8 mouse cellular contexts compared by ENCODE assay signal in the genomic region with DNA sequence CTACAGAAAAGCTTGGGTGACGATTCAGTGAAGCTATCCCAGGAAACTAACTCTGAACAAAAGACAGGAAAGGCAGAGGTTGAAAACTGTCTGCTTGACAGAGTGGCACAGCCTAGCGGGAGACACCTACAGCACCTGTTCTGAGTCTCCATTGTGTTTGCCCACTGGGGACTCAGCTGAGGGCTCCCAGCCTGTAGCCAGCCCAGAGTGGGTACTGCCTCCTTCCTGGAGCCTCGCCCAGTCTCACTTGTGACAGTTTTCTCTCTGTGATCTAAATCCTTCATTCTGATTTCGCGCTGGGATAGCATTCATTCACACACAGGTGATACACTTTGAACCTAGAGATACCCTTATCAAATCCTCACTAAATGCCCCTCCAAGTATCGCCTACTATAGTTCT. TPM values are rescaled to one million over a fixed set of nuclear protein-coding genes. Genes with fewer than 3 reads are reported as not detected.
DNase-seq lines count a peak whose midpoint lies in the region; ATAC-seq lines count a peak whose summit lies in the region.

No protein-coding gene starts in this region.

- no peak for ATAC-seq in hindbrain, embryonic 13.5 days (ENCODE audit: low FRiP score)
- no peak for ATAC-seq in liver, embryonic 13.5 days (ENCODE audit: low read depth)

- H3K4me2 ChIP-seq in hindbrain, embryonic 13.5 days, result peak overlapping the region; percentile 91
- H3K4me2 ChIP-seq in liver, embryonic 13.5 days, result 0 out of 2 replicates have a peak overlapping the region, but pooled peaks have one; percentile 12

- H3K27ac ChIP-seq in hindbrain, embryonic 13.5 days, result peak overlapping the region; percentile 94
- H3K27ac ChIP-seq in liver, embryonic 13.5 days, result no peak overlapping the region

- peaks cover 7% of the 10 kb centered on the region; the same call in 1 of the 2 replicates for H3K4me1 ChIP-seq in hindbrain, embryonic 13.5 days (replicated peaks)
- no peaks in the 10 kb centered on the region for H3K4me1 ChIP-seq in liver, embryonic 13.5 days (replicated peaks)

- H3K9me3 ChIP-seq in hindbrain, embryonic 13.5 days, result no peaks in the 10 kb centered on the region
- H3K9me3 ChIP-seq in liver, embryonic 13.5 days (replicated peaks), result no peaks in the 10 kb centered on the region

- H3K9ac ChIP-seq in hindbrain, embryonic 13.5 days, result peak overlapping the region; percentile 86
- no peak overlapping the region for H3K9ac ChIP-seq in liver, embryonic 13.5 days

- DNase-seq in cerebellum, postnatal 25 days, result peak; percentile 23 to 43
- no peak for DNase-seq in cerebellum, adult 11-12 months
- DNase-seq in Muller cell, postnatal 12 days (ENCODE audit: inconsistent ontology term), result peak; percentile 46
- DNase-seq in liver, embryonic 13.5 days, result no peak
- peak; percentile 56 for DNase-seq in retina, postnatal 1 day
- DNase-seq in adrenal gland, postnatal 10 days, result no peak
- DNase-seq in urinary bladder, adult 2 months (ENCODE audit: low spot score), result no peak

- H3K36me3 ChIP-seq in hindbrain, embryonic 13.5 days, result no peaks in the 10 kb centered on the region
- no peaks in the 10 kb centered on the region for H3K36me3 ChIP-seq in liver, embryonic 13.5 days

- no peaks in the 10 kb centered on the region for H3K27me3 ChIP-seq in hindbrain, embryonic 13.5 days
- H3K27me3 ChIP-seq in liver, embryonic 13.5 days, result peaks cover 34% of the 10 kb centered on the region

- H3K4me3 ChIP-seq in hindbrain, embryonic 13.5 days, result peak overlapping the region; percentile 75
- peak overlapping the region; percentile 34 for H3K4me3 ChIP-seq in liver, embryonic 13.5 days (replicated peaks)

- WGBS in hindbrain, embryonic 13.5 days, result 19% methylated on average over 6 of the region's 6 CpGs
- 29% methylated on average over 6 of the region's 6 CpGs for WGBS in liver, embryonic 13.5 days (ENCODE audit: insufficient replicate concordance)

RNA-seq across cellular contexts. Expression of a gene that starts 1.5 kb away (rescaled TPM):
- 101 and 106 TPM in 2 replicates for polyA plus RNA-seq in hindbrain, embryonic 13.5 days (2015; fragmentation: Nextera tagmentation; extraction: Ambion mirVana)
- polyA plus RNA-seq in liver, embryonic 13.5 days (2015; fragmentation: Nextera tagmentation; extraction: Ambion mirVana), result 4.8 and 6.4 TPM in 2 replicates
- total RNA-seq in adrenal gland, postnatal 10 days (2021), result 1 to 10 TPM; 5.1 to 7.6 TPM
- 6.6 and 9.1 TPM in 2 replicates for polyA plus RNA-seq in urinary bladder, adult 2 months (2012; rRNA removed)

Comparison
In these comparisons a context has a peak if more than half of its experiments do, and no peak if none do; other contexts are left out.
1. DNase-seq: peak in cerebellum, postnatal 25 days (2 of 2), Muller cell, postnatal 12 days (single experiment) and retina, postnatal 1 day (single experiment); none in cerebellum, adult 11-12 months (single experiment), liver, embryonic 13.5 days (single experiment), adrenal gland, postnatal 10 days (single experiment) and urinary bladder, adult 2 months (single experiment).
2. RNA of a gene that starts 1.5 kb away (polyA plus RNA-seq): 101 to 106 TPM in hindbrain, embryonic 13.5 days; 6.6 to 9.1 TPM in urinary bladder, adult 2 months and 4.8 to 6.4 TPM in liver, embryonic 13.5 days; every median in the first group is over 10 times any median in the second.